Mouse (Mus musculus) forebrain, embryonic 11.5 days (tissue): Measurements from ENCODE around the gene Cdcp2. TPM values are rescaled to one million over a fixed set of nuclear protein-coding genes. Genes with fewer than 3 reads are reported as not detected.
A peak's percentile ranks its signal among the peaks of the same experiment; 100 is the strongest.

Experiments used
- ATAC-seq: fragments of 200-750 bp; cut with Nextera tagmentation; replicated peaks from 2 replicates; pipeline ENCODE4 v1.8.0; 2017; ENCODE audit warnings: moderate TSS enrichment; ENCODE audit not compliant: low FRiP score
- DNase-seq: peaks from one replicate; pipeline ENCODE4 v3.0.0-alpha.2; 2017; ENCODE audit warnings: low spot score
- H3K27ac ChIP-seq: fragments of 300-500 bp; sonication (generic); 2 replicates; pipeline ENCODE4 v1.5.1; 2014; ENCODE audit warnings: low read depth, low read length
- H3K27me3 ChIP-seq: fragments of 300-500 bp; sonication (generic); 2 replicates; pipeline ENCODE4 v1.6.1; 2014; ENCODE audit warnings: mild to moderate bottlenecking, low read length, mixed read lengths; ENCODE audit not compliant: control insufficient read depth, insufficient read depth
- H3K36me3 ChIP-seq: fragments of 300-500 bp; sonication (generic); 2 replicates; pipeline ENCODE4 v1.6.1; 2014; ENCODE audit warnings: mild to moderate bottlenecking, low read length, moderate library complexity, mixed read lengths; ENCODE audit not compliant: control insufficient read depth, insufficient read depth
- H3K4me1 ChIP-seq: fragments of 300-500 bp; sonication (generic); replicated peaks from 2 replicates; pipeline ENCODE4 v1.6.1; 2014; ENCODE audit warnings: low read length, mixed read lengths; ENCODE audit not compliant: control insufficient read depth, insufficient read depth
- H3K4me2 ChIP-seq: fragments of 300-500 bp; sonication (generic); 2 replicates; pipeline ENCODE4 v1.6.1; 2014; ENCODE audit warnings: low read depth, mild to moderate bottlenecking, low read length, moderate library complexity, mixed read lengths; ENCODE audit not compliant: severe bottlenecking
- H3K4me3 ChIP-seq: fragments of 300-500 bp; sonication (generic); 2 replicates; pipeline ENCODE4 v1.5.1; 2014; ENCODE audit warnings: low read depth, low read length
- H3K9ac ChIP-seq: fragments of 300-500 bp; sonication (generic); 2 replicates; pipeline ENCODE4 v1.6.1; 2014; ENCODE audit warnings: low read length
- H3K9me3 ChIP-seq: fragments of 300-500 bp; sonication (generic); 2 replicates; pipeline ENCODE4 v1.6.1; 2016; ENCODE audit warnings: low read length, mixed read lengths; ENCODE audit not compliant: control insufficient read depth
- WGBS: fragments of 180-500 bp; shearing (Covaris S2); extraction: QIAGEN DNeasy Blood & Tissue Kit; methylation state at CpG from one replicate; pipeline ENCODE4 v1.1.7; 2014; 5-methylcytosine and 5-hydroxymethylcytosine counted together
- polyA plus RNA-seq: library from polyadenylated mRNA; unstranded; fragments of >200 nt; fragmentation: Nextera tagmentation; extraction: Ambion mirVana; gene quantifications from 2 replicates; pipeline ENCODE4 v1.2.1, GENCODE M21; 2014

Cdcp2 gene
- polyA plus RNA-seq, 1 experiment from 2014 or later, result 0.17 TPM

DNA sequence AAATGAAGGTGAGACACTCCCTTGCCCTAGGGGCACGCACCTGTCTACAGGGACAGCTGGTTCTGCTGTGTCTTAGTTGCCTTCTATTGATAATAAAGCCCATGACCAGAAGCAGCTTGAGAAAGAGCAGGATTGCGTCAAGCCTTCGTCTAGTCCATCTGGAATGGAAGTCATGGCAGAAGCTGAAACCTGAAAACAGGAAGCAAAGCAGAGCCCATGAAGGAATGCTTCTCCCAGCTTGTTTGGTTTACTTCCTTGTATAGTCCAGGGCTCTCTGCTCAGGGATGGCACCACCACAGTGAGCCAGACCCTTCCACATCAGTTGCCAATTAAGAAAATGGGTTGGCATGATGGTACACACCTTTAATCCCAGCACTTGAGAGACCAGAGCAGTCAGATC lies 14.5 kb upstream of the Cdcp2 start:
- ATAC-seq (no peak), DNase-seq (no peak)
- H3K4me1 ChIP-seq, result peaks cover 12% of the 10 kb centered on the region; the same call in 1 of the 2 replicates
- no peaks in the 10 kb centered on the region for H3K36me3 ChIP-seq
- no peaks in the 10 kb centered on the region for H3K27me3 ChIP-seq
- H3K4me3 ChIP-seq, result no peak overlapping the region
- no peak overlapping the region for H3K27ac ChIP-seq
- WGBS, result 94% methylated on average over 3 of the region's 3 CpGs
- H3K9ac ChIP-seq, result no peak overlapping the region
- H3K4me2 ChIP-seq, result no peak overlapping the region
- H3K9me3 ChIP-seq, result no peaks in the 10 kb centered on the region

DNA sequence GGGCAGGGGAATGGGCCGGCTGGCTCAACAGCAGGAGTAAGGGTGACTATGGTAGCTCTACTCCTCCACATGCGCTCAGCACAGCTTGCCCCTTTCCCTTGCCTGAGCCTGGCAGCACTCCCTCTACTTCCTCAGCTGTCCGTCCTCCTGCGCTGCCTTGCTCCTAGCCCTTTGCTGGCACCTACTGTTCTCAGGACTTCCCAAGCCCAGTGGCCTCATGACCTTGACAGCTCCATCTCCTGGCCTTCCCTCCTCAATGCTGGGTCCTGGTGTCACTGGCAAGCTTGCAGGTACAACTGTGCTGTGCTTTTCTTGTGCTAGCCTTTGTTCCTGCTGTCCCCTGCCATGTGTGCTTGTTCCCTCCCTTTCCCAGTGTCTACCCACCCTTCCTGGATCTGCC lies 13.6 kb upstream of the Cdcp2 start:
- Histone ChIP-seq H3K27me3 (no peaks in the 10 kb centered on the region), H3K9me3 (no peaks in the 10 kb centered on the region), H3K4me1 (peaks cover 12% of the 10 kb centered on the region; the same call in 1 of the 2 replicates), H3K9ac (no peak overlapping the region), H3K4me3 (no peak overlapping the region), H3K27ac (no peak overlapping the region), H3K4me2 (no peak overlapping the region), H3K36me3 (no peaks in the 10 kb centered on the region)
- 94% methylated on average over 4 of the region's 4 CpGs for WGBS
- ATAC-seq (no peak), DNase-seq (no peak)

DNA sequence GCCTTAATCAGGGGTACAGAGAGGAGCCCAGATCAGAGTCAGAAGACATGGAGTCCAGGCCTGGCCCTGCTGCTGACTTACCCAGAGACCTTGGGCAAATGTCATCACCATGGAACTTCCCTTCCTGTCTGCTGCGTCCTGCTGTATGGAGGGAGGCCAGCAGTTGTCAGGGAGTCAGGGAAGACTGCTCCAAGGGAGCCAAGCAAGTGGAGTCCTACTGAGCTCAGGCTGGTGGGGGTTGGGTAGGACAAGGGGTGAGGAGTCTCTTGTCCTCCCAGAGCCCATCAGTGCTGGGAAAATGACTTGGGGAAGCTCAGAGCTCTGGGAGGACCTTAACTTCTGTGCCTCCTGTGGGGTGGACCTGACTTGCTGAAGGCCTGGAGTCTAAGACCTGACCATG lies 12.3 kb upstream of the Cdcp2 start:
- Histone ChIP-seq H3K9me3 (no peaks in the 10 kb centered on the region), H3K9ac (peak overlapping the region; percentile 4; the same call in 1 of the 2 replicates), H3K27ac (peak overlapping the region; percentile 60), H3K4me2 (no peak overlapping the region), H3K27me3 (no peaks in the 10 kb centered on the region), H3K4me3 (no peak overlapping the region), H3K4me1 (peaks cover 12% of the 10 kb centered on the region; the same call in 1 of the 2 replicates), H3K36me3 (no peaks in the 10 kb centered on the region)
- WGBS, result 47% methylated on average over 1 of the region's 1 CpGs
- DNase-seq (no peak), ATAC-seq (peak; percentile 36; the same call in 1 of the 2 replicates)

DNA sequence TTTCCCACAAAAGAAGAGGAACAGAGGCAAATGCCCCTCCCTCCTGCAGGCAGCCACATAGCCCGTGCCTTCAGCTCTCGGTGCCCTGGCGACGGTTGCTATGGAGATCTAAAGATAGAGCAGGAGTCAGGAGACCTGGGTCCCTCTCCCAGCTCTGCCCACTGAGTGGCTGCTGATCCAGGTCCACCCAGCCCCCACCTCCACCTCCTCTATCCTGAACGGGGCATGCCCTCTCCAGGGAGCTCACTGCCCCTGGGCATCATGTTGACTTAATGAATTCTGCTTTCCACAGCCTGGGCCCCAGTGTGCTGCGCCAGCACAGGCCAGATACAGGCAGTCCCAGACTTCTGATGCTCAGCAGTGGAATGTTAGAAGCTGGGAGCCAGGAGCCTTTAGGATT lies 11.8 kb upstream of the Cdcp2 start:
- H3K4me1 ChIP-seq, result peaks cover 12% of the 10 kb centered on the region; the same call in 1 of the 2 replicates
- no peak overlapping the region; the same call in 1 of the 2 replicates for H3K4me2 ChIP-seq

DNA sequence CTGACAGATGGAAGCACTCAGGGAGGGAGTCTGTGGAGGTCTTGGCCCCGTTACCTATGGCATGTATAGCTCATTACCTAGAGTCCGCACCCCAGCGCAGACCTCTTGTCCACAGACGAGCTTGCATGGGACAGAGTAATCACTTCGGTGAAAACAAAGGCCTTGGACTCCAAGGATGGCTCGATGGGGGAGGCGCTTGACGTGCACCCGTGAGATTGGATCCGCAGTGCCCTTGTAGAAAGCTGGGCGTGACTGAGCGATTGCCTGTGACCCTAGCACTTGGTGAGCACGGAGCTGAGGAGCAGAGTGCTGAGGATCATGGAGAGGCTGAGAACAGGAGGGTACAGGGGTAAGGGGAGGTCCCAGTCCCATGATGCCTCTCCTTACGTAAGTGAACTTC lies 5.0 kb upstream of the Cdcp2 start:
- Histone ChIP-seq H3K4me3 (no peak overlapping the region), H3K4me2 (no peak overlapping the region), H3K9me3 (no peaks in the 10 kb centered on the region), H3K9ac (no peak overlapping the region), H3K27me3 (no peaks in the 10 kb centered on the region), H3K27ac (no peak overlapping the region), H3K36me3 (no peaks in the 10 kb centered on the region), H3K4me1 (no peaks in the 10 kb centered on the region)
- 82% methylated on average over 14 of the region's 14 CpGs for WGBS
- DNase-seq (no peak), ATAC-seq (no peak)

More for the DNA sequence above, 11.8 kb upstream of the Cdcp2 start:
- peak; percentile 83 for DNase-seq
- H3K9me3 ChIP-seq, result no peaks in the 10 kb centered on the region
- 4% methylated on average over 6 of the region's 6 CpGs for WGBS
- no peak overlapping the region; the same call in 1 of the 2 replicates for H3K9ac ChIP-seq
- no peaks in the 10 kb centered on the region for H3K36me3 ChIP-seq
- H3K27me3 ChIP-seq, result no peaks in the 10 kb centered on the region
- peak overlapping the region; percentile 60 for H3K27ac ChIP-seq
- no peak overlapping the region for H3K4me3 ChIP-seq
- ATAC-seq, result peak; percentile 91

DNA sequence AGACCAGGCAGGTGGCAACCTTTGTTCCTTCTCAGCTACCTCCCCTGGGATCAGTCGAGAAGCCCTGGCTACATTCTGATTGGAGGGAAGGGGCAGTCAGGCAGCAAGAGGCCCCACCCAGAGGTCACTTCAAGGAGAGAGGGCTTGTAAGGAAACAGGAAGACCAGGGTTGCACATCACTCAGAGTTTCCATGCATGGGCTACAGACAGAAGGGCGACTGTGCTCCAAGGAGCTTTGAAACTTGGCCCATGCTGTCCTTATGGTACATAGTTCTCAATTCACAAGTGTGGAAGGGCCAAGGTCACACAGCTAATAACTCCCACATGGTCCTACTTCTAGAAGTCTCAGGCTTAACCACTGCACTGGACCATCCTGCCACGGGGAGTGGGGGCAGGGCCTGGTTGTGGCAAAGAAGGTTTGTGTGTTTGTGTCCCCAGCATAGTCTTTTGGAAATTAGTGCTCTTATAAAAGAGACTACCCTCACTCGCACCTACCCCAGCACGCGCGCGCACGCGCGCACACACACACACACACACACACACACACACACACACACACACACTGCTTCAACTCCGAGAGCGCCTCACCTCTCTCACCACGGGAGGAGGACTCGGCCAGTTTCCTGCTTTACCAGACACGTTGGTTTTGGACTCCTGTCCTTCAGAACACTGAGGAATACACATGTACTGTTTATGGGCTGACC lies 2.1 kb upstream of the Cdcp2 start:
- no peak for DNase-seq
- H3K4me1 ChIP-seq, result 0 out of 2 replicates have a peak, but pooled peaks cover 3% of the 10 kb centered on the region
- H3K4me2 ChIP-seq, result no peak overlapping the region
- WGBS, result 83% methylated on average over 16 of the region's 16 CpGs
- H3K27ac ChIP-seq, result no peak overlapping the region
- ATAC-seq, result no peak
- H3K4me3 ChIP-seq, result no peak overlapping the region
- H3K27me3 ChIP-seq, result no peaks in the 10 kb centered on the region
- no peak overlapping the region for H3K9ac ChIP-seq
- H3K36me3 ChIP-seq, result no peaks in the 10 kb centered on the region
- H3K9me3 ChIP-seq, result no peaks in the 10 kb centered on the region

DNA sequence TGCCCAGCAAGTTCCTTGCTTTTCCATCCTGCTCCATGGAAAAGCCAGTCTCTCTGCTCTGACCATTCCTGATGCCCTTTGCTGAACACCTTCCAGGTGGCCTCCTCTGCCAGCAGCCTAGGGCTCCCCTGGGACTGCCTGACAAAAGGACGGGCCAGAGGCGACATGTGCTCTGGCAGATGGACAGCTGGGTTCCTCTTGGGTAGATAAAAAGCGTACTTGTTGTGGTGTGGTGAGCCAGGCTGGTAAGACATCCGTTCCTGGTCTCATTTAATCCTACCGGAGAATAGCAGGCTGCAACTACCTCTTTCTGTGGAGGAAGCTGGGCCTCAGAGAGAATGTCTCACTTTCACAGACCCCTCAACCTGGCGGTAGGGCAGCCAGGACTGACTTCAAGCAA lies 648 bp upstream of the Cdcp2 start:
- H3K9ac ChIP-seq, result no peak overlapping the region
- WGBS, result 37% methylated on average over 6 of the region's 6 CpGs
- H3K27me3 ChIP-seq, result no peaks in the 10 kb centered on the region
- H3K4me3 ChIP-seq, result no peak overlapping the region
- H3K4me1 ChIP-seq, result 0 out of 2 replicates have a peak, but pooled peaks cover 3% of the 10 kb centered on the region
- DNase-seq (no peak), ATAC-seq (no peak)
- no peak overlapping the region for H3K27ac ChIP-seq
- H3K9me3 ChIP-seq, result no peaks in the 10 kb centered on the region
- H3K36me3 ChIP-seq, result no peaks in the 10 kb centered on the region
- no peak overlapping the region for H3K4me2 ChIP-seq

DNA sequence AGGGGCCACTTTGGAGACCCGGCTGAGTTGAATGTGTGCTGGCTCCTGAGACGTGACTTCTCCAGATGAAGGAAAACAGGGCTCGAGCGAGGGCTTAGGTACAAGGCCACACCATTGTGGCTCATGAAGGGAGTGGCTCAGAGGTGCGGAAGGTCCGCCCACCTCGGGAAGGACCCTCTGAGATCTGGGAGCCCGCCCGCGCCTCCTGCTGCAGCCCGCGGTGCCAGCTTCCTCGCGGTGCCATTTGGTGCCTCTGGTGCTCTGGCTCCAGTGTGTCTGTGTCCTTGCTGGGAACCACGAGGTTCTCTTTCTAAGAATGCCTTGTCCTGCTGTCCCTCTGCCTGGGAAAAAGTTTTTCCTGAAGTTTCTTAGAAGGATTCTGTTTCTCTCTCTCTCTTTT lies 1.2 kb downstream of the Cdcp2 start:
- no peak for DNase-seq
- Histone ChIP-seq H3K4me3 (no peak overlapping the region), H3K9ac (no peak overlapping the region), H3K27ac (no peak overlapping the region), H3K4me1 (0 out of 2 replicates have a peak, but pooled peaks cover 3% of the 10 kb centered on the region), H3K27me3 (no peaks in the 10 kb centered on the region), H3K36me3 (no peaks in the 10 kb centered on the region), H3K9me3 (no peaks in the 10 kb centered on the region), H3K4me2 (no peak overlapping the region)
- no peak for ATAC-seq
- 64% methylated on average over 15 of the region's 15 CpGs for WGBS

DNA sequence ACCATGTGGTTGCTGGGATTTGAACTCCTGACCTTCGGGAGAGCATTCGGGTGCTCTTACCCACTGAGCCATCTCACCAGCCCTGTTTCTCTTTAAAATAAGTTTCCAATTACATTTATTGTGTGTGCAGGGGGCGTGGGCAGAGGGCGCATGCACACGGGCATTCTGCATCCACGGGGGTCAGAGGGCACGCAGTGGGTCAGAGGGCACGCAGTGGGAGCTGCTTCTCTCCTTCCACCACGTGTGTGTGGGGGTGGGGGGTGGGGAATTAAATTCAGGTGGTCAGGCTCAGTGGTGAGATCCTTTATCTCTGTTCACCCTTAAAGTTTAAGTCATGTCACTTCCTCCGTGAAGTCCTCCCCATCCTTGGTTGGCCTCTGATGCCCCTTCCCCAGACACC lies 1.7 kb downstream of the Cdcp2 start:
- no peak overlapping the region for H3K4me3 ChIP-seq
- no peak for DNase-seq
- 71% methylated on average over 10 of the region's 10 CpGs for WGBS
- 0 out of 2 replicates have a peak, but pooled peaks cover 3% of the 10 kb centered on the region for H3K4me1 ChIP-seq
- H3K27ac ChIP-seq, result no peak overlapping the region
- no peak overlapping the region for H3K4me2 ChIP-seq
- no peak overlapping the region for H3K9ac ChIP-seq
- H3K27me3 ChIP-seq, result no peaks in the 10 kb centered on the region
- ATAC-seq, result no peak
- no peaks in the 10 kb centered on the region for H3K36me3 ChIP-seq
- H3K9me3 ChIP-seq, result no peaks in the 10 kb centered on the region
